Mouse (Mus musculus): ENCODE results near the gene Zfp990. TPM values are rescaled to one million over a fixed set of nuclear protein-coding genes. Genes with fewer than 3 reads are reported as not detected.

The Zfp990 gene
- 0.51 TPM for polyA plus RNA-seq (2017; shearing (Covaris generic))

DNA sequence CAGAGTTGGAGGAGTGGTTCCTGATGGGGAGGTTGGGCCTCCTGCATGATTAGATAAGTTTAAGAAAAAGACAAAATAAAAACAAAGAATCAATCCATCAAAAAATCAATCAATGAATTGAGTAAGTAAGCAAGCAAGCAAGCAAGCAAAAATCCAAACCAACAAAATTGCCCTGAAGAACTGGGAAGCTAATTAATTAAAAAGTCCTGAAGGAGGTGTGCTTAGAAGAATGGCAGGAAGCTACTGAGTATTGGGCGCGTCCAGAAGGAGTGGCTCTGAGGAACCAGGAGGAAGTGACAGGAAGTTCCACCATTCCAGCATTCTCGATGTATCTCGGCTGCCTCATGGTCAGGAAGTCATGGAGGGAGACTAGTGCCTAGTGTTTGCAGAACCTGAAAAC is at the start of gene Zfp990:
TSS of gene Zfp990 (plus strand) at position 301 of the 400 bp plus-strand sequence.

DNA sequence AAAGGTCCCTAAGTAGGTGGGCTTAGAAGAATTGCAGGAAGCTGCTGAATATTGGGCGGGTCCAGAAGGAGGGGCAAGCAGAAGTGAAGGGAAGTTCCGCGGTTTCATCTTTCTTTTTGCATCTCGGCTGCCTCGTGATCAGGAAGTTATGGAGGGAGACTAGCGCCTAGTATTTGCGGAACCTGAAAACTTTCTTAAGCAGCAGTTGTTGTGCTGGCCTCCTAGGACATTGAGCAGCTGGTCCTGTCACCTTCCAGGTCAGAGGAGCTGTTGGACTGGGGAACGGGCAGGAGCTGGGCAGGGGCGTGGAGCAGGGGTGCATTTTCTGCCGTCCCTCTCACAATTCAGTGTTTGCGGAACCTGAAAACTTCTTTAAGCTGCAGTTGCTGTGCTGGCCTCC is 74.5 kb downstream of the Zfp990 start, which contains the start of gene Gm13212:
TSS of gene Gm13212 (plus strand) at position 89 of the 400 bp plus-strand sequence.

Other genes starting within 250 kb of the Zfp990 start
- gene Tnfrsf8, start 195.6 kb upstream of the Zfp990 start, polyA plus RNA-seq (2017; shearing (Covaris generic)) = 13.8 TPM
- 12.2 TPM for gene Gm13212, start 74.4 kb downstream of the Zfp990 start, polyA plus RNA-seq (2017; shearing (Covaris generic))
- not detected for gene Zfp980, start 159.9 kb downstream of the Zfp990 start, polyA plus RNA-seq (2017; shearing (Covaris generic))